Mouse (Mus musculus) retina, postnatal 1 day (tissue): ENCODE measurements around the gene Nlrp9a.
"Not testable (repeated sequence)": the region's sequence is repeated elsewhere in the genome, so short reads cannot be mapped to it uniquely, and the experiment has no call there.

Experiments used
- DNase-seq: peaks from one replicate; pipeline ENCODE4 v3.0.0-alpha.2; 2012

Nlrp9a gene

GRCm38 (mm10) chr7:26534723-26535122 is at the start of gene Nlrp9a:
Gene Nlrp9a, plus strand, starts transcription at chr7:26535023.
- not testable (repeated sequence) for DNase-seq

GRCm38 (mm10) chr7:26489514-26489913 is 45.3 kb upstream of the Nlrp9a start:
- not testable (repeated sequence) for DNase-seq

DNA sequence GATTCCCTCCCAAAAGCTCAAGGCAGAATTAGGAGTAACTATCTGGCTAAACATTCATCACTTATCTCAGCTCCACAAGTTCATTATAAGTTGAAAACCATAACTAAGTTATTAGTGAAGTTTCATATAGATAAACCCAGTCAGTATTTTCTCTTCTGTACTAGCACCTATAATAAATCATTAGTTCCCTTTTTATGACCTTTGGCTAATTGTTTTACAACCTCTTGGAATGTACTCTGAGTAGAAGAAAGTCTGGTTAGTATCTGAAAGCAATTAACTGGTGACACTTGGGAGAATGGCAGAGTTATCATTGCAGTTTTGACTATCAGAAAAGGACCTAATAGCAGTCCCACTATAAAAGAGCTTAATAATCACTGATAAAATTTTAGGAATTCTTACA is 54.3 kb downstream of the Nlrp9a start:
- no peak for DNase-seq

DNA sequence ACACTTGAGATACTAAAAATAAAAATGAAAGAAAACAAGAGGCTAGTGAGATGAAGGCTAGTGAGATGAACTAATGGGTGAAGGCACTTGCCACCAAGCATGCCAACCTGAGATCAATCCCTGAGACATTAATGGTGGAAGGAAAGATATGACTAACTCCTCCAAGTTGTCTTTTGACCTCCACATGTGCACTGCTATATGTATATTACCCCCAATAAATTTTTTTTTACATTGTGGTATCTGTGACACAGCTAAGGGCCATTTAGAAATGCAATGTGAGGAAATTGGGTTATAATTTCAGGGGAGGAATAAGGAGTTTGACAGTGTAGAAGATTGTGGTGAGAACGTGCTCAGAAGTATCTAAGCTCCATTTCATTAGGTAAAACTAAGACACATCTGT is 55.0 kb downstream of the Nlrp9a start:
- DNase-seq = no peak

DNA sequence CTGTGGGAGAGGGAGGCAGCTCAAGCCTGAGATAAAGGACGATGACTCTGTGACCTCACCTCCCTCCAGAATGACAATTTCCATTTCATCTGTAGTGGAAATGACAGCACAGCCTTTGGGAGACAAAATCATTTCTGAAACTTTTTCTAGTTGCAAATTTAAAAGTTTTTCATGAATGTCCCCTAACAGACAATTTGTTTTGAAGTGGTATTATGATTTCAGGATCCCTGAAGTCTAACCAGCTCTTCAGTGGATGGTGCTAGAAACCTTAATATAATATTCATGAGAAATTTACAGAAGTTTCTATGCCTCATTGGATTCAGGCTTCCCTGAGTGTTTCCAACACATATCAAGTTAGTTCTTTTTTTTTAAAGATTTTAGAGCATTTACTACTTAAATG is 83.5 kb downstream of the Nlrp9a start, which contains the start of gene Vmn1r185:
Vmn1r185 (minus strand) TSS at position 101 of the 400 bp plus-strand sequence.
- not testable (repeated sequence) for DNase-seq
